Mouse (Mus musculus) midbrain, embryonic 16.5 days (tissue): ENCODE data around the gene Ngly1. TPM values are rescaled to one million over a fixed set of nuclear protein-coding genes. Genes with fewer than 3 reads are reported as not detected.

ENCODE experiments used
- ATAC-seq: fragments of 200-750 bp; cut with Nextera tagmentation; 2 replicates; pipeline ENCODE4 v1.8.0; 2017; ENCODE audit warnings: moderate TSS enrichment
- H3K27ac ChIP-seq: fragments of 300-500 bp; sonication (generic); 2 replicates; pipeline ENCODE4 v1.5.1; 2014; ENCODE audit warnings: mild to moderate bottlenecking, low read length, mixed read lengths
- H3K27me3 ChIP-seq: fragments of 300-500 bp; sonication (generic); 2 replicates; pipeline ENCODE4 v1.6.1; 2014; ENCODE audit warnings: low read depth, low read length, mixed read lengths; ENCODE audit not compliant: control insufficient read depth, insufficient read depth
- H3K36me3 ChIP-seq: fragments of 300-500 bp; sonication (generic); 2 replicates; pipeline ENCODE4 v1.6.1; 2014; ENCODE audit warnings: mild to moderate bottlenecking, low read length, moderate library complexity, mixed read lengths; ENCODE audit not compliant: control insufficient read depth, insufficient read depth
- H3K4me1 ChIP-seq: fragments of 300-500 bp; sonication (generic); 2 replicates; pipeline ENCODE4 v1.6.1; 2014; ENCODE audit warnings: mild to moderate bottlenecking, low read length, mixed read lengths; ENCODE audit not compliant: control insufficient read depth, insufficient read depth
- H3K4me2 ChIP-seq: fragments of 300-500 bp; sonication (generic); 2 replicates; pipeline ENCODE4 v1.6.1; 2014; ENCODE audit warnings: mild to moderate bottlenecking, low read length, mixed read lengths
- H3K4me3 ChIP-seq: fragments of 300-500 bp; sonication (generic); 2 replicates; pipeline ENCODE4 v1.5.1; 2014; ENCODE audit warnings: low read depth, mild to moderate bottlenecking, low read length, moderate library complexity, mixed read lengths
- H3K9ac ChIP-seq: fragments of 300-500 bp; sonication (generic); 2 replicates; pipeline ENCODE4 v1.6.1; 2014; ENCODE audit warnings: low read depth, low read length, mixed read lengths
- H3K9me3 ChIP-seq: fragments of 300-500 bp; sonication (generic); replicated peaks from 2 replicates; pipeline ENCODE4 v1.6.1; 2014; ENCODE audit warnings: mild to moderate bottlenecking, low read length, mixed read lengths; ENCODE audit not compliant: control insufficient read depth, poor library complexity, severe bottlenecking
- WGBS: fragments of 180-500 bp; shearing (Covaris S2); extraction: QIAGEN DNeasy Blood & Tissue Kit; methylation state at CpG from one replicate; pipeline ENCODE4 v1.1.7; 2014; 5-methylcytosine and 5-hydroxymethylcytosine counted together
- polyA plus RNA-seq: library from polyadenylated mRNA; unstranded; fragments of >200 nt; fragmentation: Nextera tagmentation; extraction: Ambion mirVana; gene quantifications from 2 replicates; pipeline ENCODE4 v1.2.1, GENCODE M21; 2015

Ngly1 gene
- polyA plus RNA-seq, 1 experiment from 2014 or later = 26.1 TPM

DNA sequence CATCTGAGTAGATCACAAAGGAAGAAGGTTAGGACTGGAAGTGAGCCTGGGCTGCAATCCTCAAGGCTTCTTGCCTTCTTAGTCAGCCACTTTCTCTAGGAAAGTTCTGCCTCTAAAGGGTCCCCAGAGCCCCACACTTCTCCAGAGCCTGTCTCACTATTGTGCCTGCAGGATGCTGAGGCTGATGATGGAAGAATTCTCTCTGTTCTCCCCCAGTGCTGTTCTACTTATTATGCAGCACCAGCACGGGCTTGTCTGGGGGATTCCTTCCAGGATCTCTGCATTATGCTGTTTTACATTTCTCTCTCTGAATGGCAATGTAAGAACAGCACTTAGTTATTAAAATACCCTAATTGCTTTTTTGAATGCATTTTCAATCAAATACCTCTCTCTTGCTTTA is 15.6 kb upstream of the Ngly1 start:
- H3K4me1 ChIP-seq = no peaks in the 10 kb centered on the region
- H3K9me3 ChIP-seq = no peaks in the 10 kb centered on the region
- H3K9ac ChIP-seq = no peak overlapping the region
- H3K4me2 ChIP-seq = no peak overlapping the region
- no peak overlapping the region for H3K4me3 ChIP-seq
- H3K27me3 ChIP-seq = no peaks in the 10 kb centered on the region
- no peak overlapping the region for H3K27ac ChIP-seq
- WGBS = 14% methylated on average over 1 of the region's 1 CpGs
- no peaks in the 10 kb centered on the region for H3K36me3 ChIP-seq
- peak; percentile 39; the same call in 1 of the 2 replicates for ATAC-seq

DNA sequence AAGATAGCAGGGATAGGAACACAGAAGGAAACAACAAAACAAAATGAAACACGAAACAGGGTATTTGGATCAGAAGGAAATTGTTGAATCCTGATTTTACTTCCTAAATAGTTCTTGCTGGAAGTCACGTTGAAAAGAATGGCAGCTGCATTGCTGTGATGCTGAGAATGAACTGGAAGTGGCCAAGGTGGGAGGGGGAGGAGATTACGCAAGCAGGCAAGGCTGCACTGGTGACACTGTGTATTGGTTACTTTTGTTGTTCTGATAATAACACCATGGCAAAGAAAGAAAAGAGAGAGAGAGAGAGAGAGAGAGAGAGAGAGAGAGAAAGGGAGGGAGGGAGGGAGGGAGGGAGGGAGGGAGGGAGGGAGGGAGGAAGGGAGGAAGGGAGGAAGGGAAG is 12.6 kb upstream of the Ngly1 start:
- WGBS = 77% methylated on average over 3 of the region's 3 CpGs
- H3K4me3 ChIP-seq = no peak overlapping the region
- H3K9ac ChIP-seq = no peak overlapping the region
- H3K4me1 ChIP-seq = no peaks in the 10 kb centered on the region
- no peak overlapping the region for H3K4me2 ChIP-seq
- no peak overlapping the region for H3K27ac ChIP-seq
- no peak for ATAC-seq
- no peaks in the 10 kb centered on the region for H3K27me3 ChIP-seq
- no peaks in the 10 kb centered on the region for H3K9me3 ChIP-seq
- no peaks in the 10 kb centered on the region for H3K36me3 ChIP-seq

GRCm38 (mm10) chr14:16242193-16242815 is 6.8 kb upstream of the Ngly1 start:
- no peak for ATAC-seq
- no peaks in the 10 kb centered on the region for H3K36me3 ChIP-seq
- H3K4me1 ChIP-seq = peaks cover 10% of the 10 kb centered on the region
- H3K27me3 ChIP-seq = no peaks in the 10 kb centered on the region
- peak overlapping the region; percentile 71; the same call in 1 of the 2 replicates for H3K27ac ChIP-seq
- no peaks in the 10 kb centered on the region for H3K9me3 ChIP-seq
- no peak overlapping the region for H3K9ac ChIP-seq
- peak overlapping the region; percentile 51 for H3K4me3 ChIP-seq
- 95% methylated on average over 10 of the region's 10 CpGs for WGBS
- H3K4me2 ChIP-seq = peak overlapping the region; percentile 56

GRCm38 (mm10) chr14:16242947-16243602 is 6.0 kb upstream of the Ngly1 start:
- WGBS = 4% methylated on average over 34 of the region's 34 CpGs
- peak overlapping the region; percentile 56 for H3K4me2 ChIP-seq
- H3K27ac ChIP-seq = peak overlapping the region; percentile 71
- no peaks in the 10 kb centered on the region for H3K27me3 ChIP-seq
- no peaks in the 10 kb centered on the region for H3K9me3 ChIP-seq
- ATAC-seq = peak; percentile 93
- H3K4me3 ChIP-seq = peak overlapping the region; percentile 51
- no peaks in the 10 kb centered on the region for H3K36me3 ChIP-seq
- peaks cover 10% of the 10 kb centered on the region for H3K4me1 ChIP-seq
- peak overlapping the region; percentile 72 for H3K9ac ChIP-seq

GRCm38 (mm10) chr14:16243603-16244209 is 5.4 kb upstream of the Ngly1 start:
- Histone ChIP-seq H3K9ac (peak overlapping the region; percentile 72), H3K27ac (peak overlapping the region; percentile 71), H3K9me3 (no peaks in the 10 kb centered on the region), H3K36me3 (no peaks in the 10 kb centered on the region), H3K4me2 (peak overlapping the region; percentile 56), H3K27me3 (no peaks in the 10 kb centered on the region), H3K4me1 (peaks cover 11% of the 10 kb centered on the region), H3K4me3 (peak overlapping the region; percentile 51)
- peak; percentile 13; the same call in 1 of the 2 replicates for ATAC-seq
- 22% methylated on average over 10 of the region's 10 CpGs for WGBS

GRCm38 (mm10) chr14:16244370-16244769 is 4.7 kb upstream of the Ngly1 start:
- no peaks in the 10 kb centered on the region for H3K27me3 ChIP-seq
- no peak overlapping the region for H3K4me2 ChIP-seq
- H3K4me1 ChIP-seq = peaks cover 12% of the 10 kb centered on the region
- 60% methylated on average over 2 of the region's 2 CpGs for WGBS
- H3K27ac ChIP-seq = no peak overlapping the region
- no peaks in the 10 kb centered on the region for H3K36me3 ChIP-seq
- ATAC-seq = no peak
- H3K4me3 ChIP-seq = no peak overlapping the region
- no peak overlapping the region for H3K9ac ChIP-seq
- no peaks in the 10 kb centered on the region for H3K9me3 ChIP-seq

DNA sequence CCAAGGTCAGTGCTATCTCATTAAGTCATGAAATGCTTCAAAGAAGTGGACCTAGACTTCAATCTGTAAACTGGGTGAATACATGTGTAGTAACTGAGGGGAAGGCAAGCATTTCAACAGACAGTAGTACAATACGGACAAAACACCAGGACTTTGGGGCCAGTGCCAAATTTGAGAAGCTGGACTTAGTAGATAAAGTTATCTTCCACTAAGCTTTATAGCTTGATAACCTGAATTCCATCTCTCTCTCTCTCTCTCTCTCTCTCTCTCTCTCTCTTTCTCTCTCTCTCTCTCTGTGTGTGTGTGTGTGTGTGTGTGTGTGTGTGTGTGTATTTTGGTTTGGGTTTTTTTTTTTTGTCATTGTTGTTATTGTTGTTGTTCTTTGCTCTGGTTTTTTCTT is 4.0 kb upstream of the Ngly1 start:
- Histone ChIP-seq H3K4me2 (no peak overlapping the region), H3K36me3 (no peaks in the 10 kb centered on the region), H3K9ac (no peak overlapping the region), H3K9me3 (no peaks in the 10 kb centered on the region), H3K27ac (no peak overlapping the region), H3K4me3 (no peak overlapping the region), H3K4me1 (peaks cover 15% of the 10 kb centered on the region), H3K27me3 (no peaks in the 10 kb centered on the region)
- no peak for ATAC-seq
- WGBS = 77% methylated on average over 1 of the region's 1 CpGs

DNA sequence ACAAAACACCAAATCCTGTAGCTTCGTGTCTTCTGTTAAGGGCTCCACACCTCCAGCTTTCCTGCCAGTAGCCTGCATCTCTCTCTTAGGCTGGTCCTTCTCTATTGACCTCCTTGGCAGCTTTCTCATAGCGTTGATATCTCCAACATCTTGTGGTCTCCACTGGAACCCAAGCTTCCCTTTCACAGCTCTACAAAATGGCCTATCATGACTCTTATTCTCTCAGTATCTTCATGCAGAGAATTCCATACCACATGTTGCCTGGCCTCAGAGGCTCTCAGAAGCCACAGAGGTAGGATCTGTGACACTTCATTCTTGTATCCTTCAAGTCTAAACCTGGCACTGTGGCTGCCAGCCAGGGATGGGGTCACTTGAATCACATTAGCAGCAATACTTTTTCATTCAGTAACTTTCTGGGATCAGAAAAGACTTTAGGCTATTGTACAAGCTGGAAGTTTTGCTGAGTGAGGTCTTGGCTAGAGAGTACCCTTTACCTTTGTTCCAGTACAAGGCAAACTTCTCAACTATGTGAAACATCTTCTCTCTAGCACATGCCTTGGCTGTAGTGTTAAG is 2.7 kb upstream of the Ngly1 start:
- 80% methylated on average over 2 of the region's 2 CpGs for WGBS
- no peaks in the 10 kb centered on the region for H3K36me3 ChIP-seq
- no peak overlapping the region for H3K4me3 ChIP-seq
- no peak overlapping the region for H3K27ac ChIP-seq
- no peaks in the 10 kb centered on the region for H3K27me3 ChIP-seq
- H3K9ac ChIP-seq = no peak overlapping the region
- H3K4me1 ChIP-seq = peaks cover 18% of the 10 kb centered on the region
- H3K9me3 ChIP-seq = no peaks in the 10 kb centered on the region
- H3K4me2 ChIP-seq = no peak overlapping the region
- ATAC-seq = no peak

GRCm38 (mm10) chr14:16248135-16248534 is 945 bp upstream of the Ngly1 start:
- H3K9ac ChIP-seq = no peak overlapping the region
- H3K4me1 ChIP-seq = peaks cover 14% of the 10 kb centered on the region
- no peak overlapping the region for H3K4me3 ChIP-seq
- no peaks in the 10 kb centered on the region for H3K36me3 ChIP-seq
- no peak for ATAC-seq
- WGBS = 80% methylated on average over 3 of the region's 3 CpGs
- no peaks in the 10 kb centered on the region for H3K9me3 ChIP-seq
- no peak overlapping the region for H3K4me2 ChIP-seq
- H3K27me3 ChIP-seq = no peaks in the 10 kb centered on the region
- H3K27ac ChIP-seq = no peak overlapping the region
